Mouse (Mus musculus) kidney, embryonic 14.5 days (tissue): ENCODE measurements around the gene Slc16a12. TPM values are rescaled to one million over a fixed set of nuclear protein-coding genes. Genes with fewer than 3 reads are reported as not detected.

ENCODE experiments used
- ATAC-seq: fragments of 200-750 bp; cut with Nextera tagmentation; 2 replicates; pipeline ENCODE4 v1.8.0; 2017; ENCODE audit warnings: moderate number of reproducible peaks, mild to moderate bottlenecking, moderate TSS enrichment, moderate library complexity; ENCODE audit not compliant: low FRiP score, low TSS enrichment
- H3K27ac ChIP-seq: fragments of 300-500 bp; sonication (generic); 2 replicates; pipeline ENCODE4 v1.5.1; 2014; ENCODE audit warnings: low read depth, mild to moderate bottlenecking, low read length, moderate library complexity, mixed read lengths
- H3K27me3 ChIP-seq: fragments of 300-500 bp; sonication (generic); 2 replicates; pipeline ENCODE4 v1.6.1; 2014; ENCODE audit warnings: mild to moderate bottlenecking, low read length; ENCODE audit not compliant: control insufficient read depth, insufficient read depth
- H3K36me3 ChIP-seq: fragments of 300-500 bp; sonication (generic); 2 replicates; pipeline ENCODE4 v1.6.1; 2014; ENCODE audit warnings: low read length, mixed read lengths; ENCODE audit not compliant: control insufficient read depth, insufficient read depth
- H3K4me1 ChIP-seq: fragments of 300-500 bp; sonication (generic); 2 replicates; pipeline ENCODE4 v1.6.1; 2014; ENCODE audit warnings: low read length, mixed read lengths; ENCODE audit not compliant: control insufficient read depth, insufficient read depth
- H3K4me2 ChIP-seq: fragments of 300-500 bp; sonication (generic); replicated peaks from 2 replicates; pipeline ENCODE4 v1.6.1; 2014; ENCODE audit warnings: low read depth, mild to moderate bottlenecking, low read length
- H3K4me3 ChIP-seq: fragments of 300-500 bp; sonication (generic); 2 replicates; pipeline ENCODE4 v1.5.1; 2014; ENCODE audit warnings: mild to moderate bottlenecking, low read length
- H3K9ac ChIP-seq: fragments of 300-500 bp; sonication (generic); 2 replicates; pipeline ENCODE4 v1.6.1; 2014; ENCODE audit warnings: low read depth, mild to moderate bottlenecking, low read length, moderate library complexity
- H3K9me3 ChIP-seq: fragments of 300-500 bp; sonication (generic); 2 replicates; pipeline ENCODE4 v1.6.1; 2016; ENCODE audit warnings: low read length; ENCODE audit not compliant: control insufficient read depth
- WGBS: fragments of 180-500 bp; shearing (Covaris S2); extraction: QIAGEN DNeasy Blood & Tissue Kit; methylation state at CpG from one replicate; pipeline ENCODE4 v1.1.7; 2014; 5-methylcytosine and 5-hydroxymethylcytosine counted together
- polyA plus RNA-seq: library from polyadenylated mRNA; unstranded; fragments of >200 nt; fragmentation: Nextera tagmentation; extraction: Ambion mirVana; gene quantifications from 2 replicates; pipeline ENCODE4 v1.2.1, GENCODE M21; 2014

Slc16a12 gene
- polyA plus RNA-seq, 1 experiment from 2014 or later: 7.4 TPM

GRCm38 (mm10) chr19:34720130-34720529, 27.0 kb downstream of the Slc16a12 start:
- H3K27me3 ChIP-seq: no peaks in the 10 kb centered on the region
- no peak overlapping the region for H3K9ac ChIP-seq
- H3K9me3 ChIP-seq: no peaks in the 10 kb centered on the region
- H3K4me1 ChIP-seq: no peaks in the 10 kb centered on the region
- ATAC-seq: no peak
- no peak overlapping the region for H3K4me2 ChIP-seq
- no peaks in the 10 kb centered on the region for H3K36me3 ChIP-seq
- H3K4me3 ChIP-seq: no peak overlapping the region
- no peak overlapping the region for H3K27ac ChIP-seq

DNA sequence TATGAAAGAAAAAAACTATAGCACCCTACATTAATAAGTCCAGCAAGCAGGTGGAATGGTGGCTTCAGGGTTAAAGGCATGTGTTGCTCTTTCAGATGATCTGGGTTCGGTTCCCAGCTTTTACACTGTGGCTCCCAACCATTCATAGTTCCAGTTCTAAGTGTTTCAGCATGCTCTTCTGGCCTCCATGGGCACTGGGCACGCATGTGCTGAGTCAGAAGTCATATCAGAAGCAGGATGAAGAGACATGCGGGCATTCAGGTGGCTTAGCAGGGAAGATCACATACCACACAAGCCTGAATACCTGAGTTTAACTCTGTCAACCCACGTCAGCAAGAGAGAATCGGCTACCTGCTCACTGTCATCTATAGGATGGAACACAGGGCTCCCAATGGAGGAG, 28.1 kb downstream of the Slc16a12 start:
- Histone ChIP-seq H3K36me3 (no peaks in the 10 kb centered on the region), H3K9me3 (no peaks in the 10 kb centered on the region), H3K4me1 (no peaks in the 10 kb centered on the region), H3K27ac (no peak overlapping the region), H3K4me2 (no peak overlapping the region), H3K27me3 (no peaks in the 10 kb centered on the region), H3K4me3 (no peak overlapping the region), H3K9ac (no peak overlapping the region)
- no peak for ATAC-seq
- 87% methylated on average over 5 of the region's 5 CpGs for WGBS

- WGBS: 54% methylated on average over 2 of the region's 2 CpGs
- Histone ChIP-seq H3K9me3 (no peaks in the 10 kb centered on the region), H3K9ac (no peak overlapping the region), H3K27me3 (no peaks in the 10 kb centered on the region), H3K4me1 (no peaks in the 10 kb centered on the region), H3K4me2 (no peak overlapping the region), H3K36me3 (no peaks in the 10 kb centered on the region), H3K27ac (no peak overlapping the region), H3K4me3 (no peak overlapping the region)
- ATAC-seq: no peak
These were observed 28.6 kb downstream of the Slc16a12 start for GRCm38 (mm10) chr19:34718478-34718877.

DNA sequence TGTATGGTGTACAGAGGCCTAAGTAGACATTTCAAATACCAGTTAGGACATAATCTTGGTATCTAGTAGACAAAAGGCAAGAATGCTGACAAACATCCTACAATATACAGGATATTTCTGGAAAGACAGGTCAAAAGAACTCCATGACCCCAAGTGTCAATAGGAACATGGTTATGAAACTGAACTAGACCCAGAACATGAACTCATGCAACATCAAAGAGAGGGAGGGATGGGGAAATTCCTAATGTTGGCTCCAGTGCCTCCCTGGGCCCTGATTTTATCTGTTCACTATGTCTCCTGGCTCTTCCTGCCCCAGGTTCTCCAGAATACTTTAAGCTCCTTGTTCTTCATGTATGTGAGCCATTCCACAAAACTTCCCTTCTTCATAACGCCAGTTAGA, 31.2 kb downstream of the Slc16a12 start:
- H3K27me3 ChIP-seq: no peaks in the 10 kb centered on the region
- H3K36me3 ChIP-seq: no peaks in the 10 kb centered on the region
- H3K9ac ChIP-seq: no peak overlapping the region
- no peaks in the 10 kb centered on the region for H3K4me1 ChIP-seq
- no peak overlapping the region for H3K4me3 ChIP-seq
- no peaks in the 10 kb centered on the region for H3K9me3 ChIP-seq
- WGBS: 83% methylated on average over 1 of the region's 1 CpGs
- H3K4me2 ChIP-seq: no peak overlapping the region
- ATAC-seq: no peak
- H3K27ac ChIP-seq: no peak overlapping the region

- Histone ChIP-seq H3K4me3 (no peak overlapping the region), H3K36me3 (no peaks in the 10 kb centered on the region), H3K27me3 (no peaks in the 10 kb centered on the region), H3K9ac (no peak overlapping the region), H3K4me2 (no peak overlapping the region), H3K27ac (no peak overlapping the region), H3K9me3 (no peaks in the 10 kb centered on the region), H3K4me1 (no peaks in the 10 kb centered on the region)
- ATAC-seq: 0 out of 2 replicates have a peak, but pooled peaks have one; percentile 32
- 26% methylated on average over 5 of the region's 5 CpGs for WGBS
These were observed 32.8 kb downstream of the Slc16a12 start for GRCm38 (mm10) chr19:34714250-34714666.

DNA sequence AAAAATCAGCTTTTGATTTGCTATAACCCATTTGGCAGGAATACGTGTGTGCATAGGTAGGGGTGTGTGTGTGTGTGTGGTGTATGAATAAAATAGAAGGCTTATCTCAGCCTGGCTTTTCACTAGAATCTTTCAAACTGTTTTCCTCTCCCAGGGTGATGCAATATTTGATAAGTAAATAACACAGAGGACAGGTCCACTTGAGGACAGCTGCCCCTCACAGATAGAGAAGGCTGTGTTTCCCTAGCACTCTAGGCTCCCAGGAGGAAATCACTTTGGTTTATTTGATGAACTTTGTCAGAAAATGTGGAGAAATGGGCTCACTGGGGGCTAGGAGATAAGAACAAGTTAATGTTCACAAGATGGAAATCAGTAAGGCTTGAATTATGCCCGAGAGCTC, 35.0 kb downstream of the Slc16a12 start:
- 78% methylated on average over 2 of the region's 2 CpGs for WGBS
- H3K9me3 ChIP-seq: no peaks in the 10 kb centered on the region
- no peak overlapping the region for H3K4me2 ChIP-seq
- H3K9ac ChIP-seq: no peak overlapping the region
- no peaks in the 10 kb centered on the region for H3K36me3 ChIP-seq
- no peak for ATAC-seq
- H3K27me3 ChIP-seq: no peaks in the 10 kb centered on the region
- no peak overlapping the region for H3K4me3 ChIP-seq
- no peaks in the 10 kb centered on the region for H3K4me1 ChIP-seq
- H3K27ac ChIP-seq: no peak overlapping the region

DNA sequence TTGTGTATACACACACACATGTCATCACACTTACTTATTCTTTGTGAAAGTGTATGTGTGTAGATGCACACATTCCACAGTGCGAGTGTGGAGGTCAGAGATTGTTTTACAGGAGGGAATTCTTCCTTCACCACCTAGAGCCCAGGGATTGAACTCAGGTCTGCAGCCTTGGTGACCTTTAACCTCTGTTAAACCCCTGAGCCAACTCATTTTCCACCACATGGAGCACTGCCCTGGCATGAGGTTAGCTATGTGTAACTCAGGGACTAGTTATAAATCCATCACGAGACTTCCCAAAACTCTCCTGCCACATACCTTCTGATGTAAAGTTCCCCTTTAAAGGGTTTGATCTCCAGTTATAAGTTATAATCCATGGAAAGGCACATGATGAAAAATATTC, 38.9 kb downstream of the Slc16a12 start:
- Histone ChIP-seq H3K9ac (no peak overlapping the region), H3K27me3 (no peaks in the 10 kb centered on the region), H3K4me2 (no peak overlapping the region), H3K27ac (no peak overlapping the region), H3K9me3 (no peaks in the 10 kb centered on the region), H3K4me1 (no peaks in the 10 kb centered on the region), H3K36me3 (no peaks in the 10 kb centered on the region), H3K4me3 (no peak overlapping the region)
- no peak for ATAC-seq
- WGBS: 80% methylated on average over 2 of the region's 2 CpGs

DNA sequence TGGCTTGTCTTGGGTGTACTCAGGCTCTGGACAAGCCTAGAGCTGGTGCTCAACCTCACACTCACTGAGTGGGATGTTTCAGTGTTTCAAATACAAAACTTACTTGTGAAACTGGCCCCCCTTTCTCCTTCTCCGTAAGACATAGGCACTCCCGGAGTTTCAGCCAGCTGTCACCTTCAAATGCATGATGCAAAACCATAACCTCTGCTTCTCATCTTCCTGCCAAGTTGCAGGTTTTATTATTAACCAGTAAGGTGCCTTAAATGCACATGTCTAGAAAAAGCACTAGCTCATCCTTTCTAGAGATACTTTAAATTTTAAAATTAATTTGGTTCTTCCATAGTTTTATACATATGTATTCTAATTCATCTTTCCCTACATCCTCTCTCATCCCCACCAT, 39.5 kb downstream of the Slc16a12 start:
- WGBS: 63% methylated on average over 2 of the region's 2 CpGs

DNA sequence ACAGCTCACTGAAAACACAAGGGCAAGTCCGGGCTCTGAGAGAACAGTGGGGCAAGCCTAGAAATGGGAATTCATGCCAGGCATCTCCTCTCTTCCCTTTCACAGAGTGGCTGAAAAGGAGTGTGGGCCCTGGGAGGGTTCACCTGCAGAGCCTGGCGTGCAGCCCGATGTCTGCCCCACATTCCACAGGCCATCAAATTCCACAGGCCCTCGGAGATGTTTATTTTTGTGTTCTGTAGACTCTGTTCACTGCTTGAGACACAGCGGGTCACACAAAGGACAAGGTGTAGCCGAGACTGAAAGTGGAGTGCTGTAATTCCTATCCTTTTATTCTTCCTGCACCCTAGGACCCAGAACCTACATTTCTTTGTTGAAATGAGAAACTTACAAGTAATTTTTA, 40.8 kb downstream of the Slc16a12 start:
- Histone ChIP-seq H3K27ac (no peak overlapping the region), H3K9ac (no peak overlapping the region), H3K4me3 (no peak overlapping the region), H3K9me3 (no peaks in the 10 kb centered on the region), H3K36me3 (no peaks in the 10 kb centered on the region), H3K4me1 (no peaks in the 10 kb centered on the region), H3K4me2 (no peak overlapping the region), H3K27me3 (no peaks in the 10 kb centered on the region)
- WGBS: 62% methylated on average over 6 of the region's 6 CpGs
- ATAC-seq: no peak

More for the DNA sequence above, 39.5 kb downstream of the Slc16a12 start:
- H3K4me3 ChIP-seq: no peak overlapping the region
- no peak overlapping the region for H3K9ac ChIP-seq
- H3K4me1 ChIP-seq: no peaks in the 10 kb centered on the region
- H3K9me3 ChIP-seq: no peaks in the 10 kb centered on the region
- H3K4me2 ChIP-seq: no peak overlapping the region
- ATAC-seq: no peak
- no peaks in the 10 kb centered on the region for H3K27me3 ChIP-seq
- no peak overlapping the region for H3K27ac ChIP-seq
- H3K36me3 ChIP-seq: no peaks in the 10 kb centered on the region

GRCm38 (mm10) chr19:34705141-34705540, 41.9 kb downstream of the Slc16a12 start:
- 100% methylated on average over 1 of the region's 1 CpGs for WGBS
- Histone ChIP-seq H3K9ac (no peak overlapping the region), H3K4me3 (no peak overlapping the region), H3K4me2 (no peak overlapping the region), H3K36me3 (no peaks in the 10 kb centered on the region), H3K27ac (no peak overlapping the region), H3K27me3 (no peaks in the 10 kb centered on the region), H3K9me3 (no peaks in the 10 kb centered on the region), H3K4me1 (no peaks in the 10 kb centered on the region)
- no peak for ATAC-seq
